Mouse (Mus musculus) heart, adult 8-10 months (tissue): ENCODE data around the gene Cuedc1. TPM values are rescaled to one million over a fixed set of nuclear protein-coding genes. Genes with fewer than 3 reads are reported as not detected.

ENCODE experiments used
- DNase-seq: peaks from one replicate; pipeline ENCODE4 v3.0.0; 2022; ENCODE audit warnings: low spot score
- total RNA-seq, 4 experiments: library from RNA; stranded (reverse); gene quantifications; 2 replicates each; pipeline ENCODE4 v1.2.4; 2022

The Cuedc1 gene
- total RNA-seq, 4 experiments from 2014 or later: 47.5 to 55.7 (median 51.0) TPM

DNA sequence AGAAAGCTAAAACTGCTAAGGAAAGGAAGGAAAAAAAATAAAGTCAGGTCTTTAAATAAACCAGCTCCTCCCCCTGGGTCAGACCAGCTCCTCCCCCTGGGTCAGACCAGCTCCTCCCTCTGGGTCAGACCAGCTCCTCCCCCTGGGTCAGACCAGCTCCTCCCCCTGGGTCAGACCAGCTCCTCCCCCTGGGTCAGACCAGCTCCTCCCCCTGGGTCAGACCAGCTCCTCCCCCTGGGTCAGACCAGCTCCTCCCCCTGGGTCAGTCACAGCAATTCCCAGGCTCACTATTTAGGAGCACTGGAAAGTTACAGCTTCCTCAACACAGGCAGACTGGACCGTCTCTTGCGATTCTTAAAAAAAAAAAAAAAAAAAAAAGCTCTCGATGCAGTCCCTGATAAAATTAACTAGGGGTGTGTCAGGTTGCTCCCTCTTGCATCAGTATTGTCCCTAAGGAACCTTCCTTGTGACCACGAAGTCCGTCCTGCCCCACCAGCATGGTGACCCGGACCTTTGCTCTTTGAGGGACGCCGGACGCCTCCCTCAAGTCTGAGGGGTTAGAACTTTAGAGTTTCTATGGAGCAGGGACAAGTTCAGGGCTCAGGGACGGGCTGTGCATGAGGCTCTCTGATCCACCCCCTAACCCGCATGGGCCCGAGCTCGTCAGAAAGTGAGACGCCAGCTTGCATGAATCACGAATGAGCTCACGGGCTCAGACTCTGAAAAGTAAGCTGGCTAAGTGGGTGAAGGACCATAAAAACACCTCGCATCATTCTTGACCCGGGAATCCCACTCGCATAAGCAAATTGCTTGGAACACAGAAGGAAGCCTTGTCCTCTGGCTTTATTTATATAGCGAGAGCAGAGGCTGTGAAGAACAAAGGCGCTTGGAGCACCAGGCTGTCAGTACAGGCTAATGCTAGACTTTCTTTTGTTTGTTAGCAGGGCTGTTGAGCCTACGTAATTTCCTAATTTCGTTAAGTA is 137.7 kb downstream of the Cuedc1 start:
- DNase-seq: peak; percentile 69

DNA sequence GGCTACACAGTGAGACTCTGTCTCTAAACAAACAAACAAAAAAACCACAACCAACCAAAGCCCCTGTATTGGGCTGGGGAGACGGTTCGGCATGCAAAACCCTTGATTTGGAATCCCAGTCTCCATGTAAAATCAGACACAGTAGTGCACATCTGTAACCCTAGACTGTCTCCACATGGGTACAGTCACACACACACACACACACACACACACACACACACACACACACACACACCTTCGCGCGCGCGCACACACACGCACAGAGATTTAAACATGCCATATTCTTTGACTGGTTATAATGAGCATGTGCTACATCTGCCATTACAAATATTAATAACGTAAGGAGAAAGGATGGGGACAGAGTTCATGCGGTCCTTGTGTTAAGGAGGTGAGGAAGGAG is 142.4 kb downstream of the Cuedc1 start:
- no peak for DNase-seq

DNA sequence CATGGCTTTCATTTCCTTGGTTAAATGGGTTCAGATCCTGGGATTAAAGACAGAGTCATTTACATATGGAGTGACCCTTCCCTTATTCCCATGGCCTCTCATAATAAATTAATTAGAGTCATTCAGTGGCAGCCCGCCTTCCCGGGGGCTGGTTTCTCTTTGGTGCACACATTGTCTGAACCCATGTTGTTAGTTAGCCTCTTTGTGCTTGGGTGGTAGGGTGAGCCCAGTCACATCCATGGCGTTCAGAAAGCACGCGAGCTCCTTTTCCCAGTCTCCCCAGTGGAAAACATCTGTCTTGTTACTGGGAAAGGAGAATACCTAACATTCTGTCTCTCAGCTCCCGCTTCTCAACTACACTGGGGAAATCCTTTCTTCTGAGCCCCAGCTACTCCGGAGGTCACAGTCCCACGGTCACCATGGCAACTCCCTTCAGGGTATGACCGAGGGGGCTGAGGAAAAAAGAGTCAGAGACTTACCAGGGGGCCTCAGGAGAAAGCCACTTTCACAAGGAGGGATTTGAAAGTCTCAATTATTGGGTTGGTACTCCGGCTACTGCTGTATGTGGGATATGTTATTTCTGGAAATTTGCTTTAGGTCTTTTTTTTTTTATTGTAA is 143.0 kb downstream of the Cuedc1 start:
- DNase-seq: no peak

DNA sequence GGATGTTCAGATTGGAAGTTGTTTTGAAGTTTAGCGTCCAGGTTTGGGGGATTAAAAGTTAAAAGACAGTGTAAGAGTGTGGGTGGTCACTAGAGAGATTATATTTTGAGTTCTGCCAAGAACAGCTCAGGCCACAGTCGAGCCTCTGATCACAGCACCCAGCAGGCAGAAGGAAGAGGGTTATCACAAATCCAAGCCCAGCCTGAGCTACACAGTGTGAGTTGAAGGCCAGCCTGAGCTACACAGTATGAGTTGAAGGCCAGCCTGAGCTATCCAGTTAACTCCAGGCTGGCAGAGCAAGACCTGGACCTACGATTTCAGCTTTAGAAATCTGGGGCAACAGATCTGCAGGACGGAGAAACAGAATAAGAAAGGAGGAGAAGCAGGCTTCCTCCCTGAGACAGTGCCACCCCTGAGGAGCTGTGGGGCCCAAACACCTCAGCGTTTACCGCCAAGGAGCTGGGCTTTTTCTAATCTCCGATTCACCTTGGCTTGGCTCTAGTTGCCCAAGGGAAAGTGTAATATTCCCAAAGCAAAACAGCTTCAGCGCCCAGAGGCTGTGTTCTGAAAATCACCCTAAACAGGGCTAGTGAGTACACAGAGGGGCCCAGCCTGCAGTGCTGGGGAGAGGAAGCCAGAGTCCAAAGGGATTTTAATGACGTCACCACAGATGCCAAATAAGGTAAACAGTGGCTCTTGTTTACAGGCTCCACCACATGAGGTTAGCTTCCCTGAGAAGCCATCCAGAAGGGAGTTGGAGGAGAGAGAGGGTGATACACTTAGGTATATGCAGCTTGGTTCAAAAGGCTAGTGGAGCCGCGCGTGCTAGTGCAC is 143.8 kb downstream of the Cuedc1 start:
- DNase-seq: peak; percentile 51

Other genes starting within 250 kb of the Cuedc1 start
- 1 to 10 TPM; 2.2 to 4.0 (median 3.4) TPM for gene Mks1, start 244.8 kb upstream of the Cuedc1 start, total RNA-seq
- gene Epx, start 222.5 kb upstream of the Cuedc1 start, total RNA-seq: not detected
- gene Olfr462, start 205.8 kb upstream of the Cuedc1 start, total RNA-seq: not detected
- gene Olfr463, start 200.7 kb upstream of the Cuedc1 start, total RNA-seq: not detected
- gene Olfr464, start 177.1 kb upstream of the Cuedc1 start, total RNA-seq: not detected
- 100 to 1,000 TPM; 414 to 471 (median 442) TPM for gene Dynll2, start 110.5 kb upstream of the Cuedc1 start, total RNA-seq
- gene Srsf1, start 50.7 kb upstream of the Cuedc1 start, total RNA-seq: 100 to 1,000 TPM in 3 of 4 experiments, 10 to 100 TPM in 1; 97.6 to 103 (median 102) TPM
- gene Vezf1, start 29.8 kb upstream of the Cuedc1 start, total RNA-seq: 10 to 100 TPM; 39.8 to 44.7 (median 41.8) TPM
- 100 to 1,000 TPM; 301 to 345 (median 322) TPM for gene Mrps23, start 106.3 kb downstream of the Cuedc1 start, total RNA-seq
- not detected for gene Ccdc182, start 196.0 kb downstream of the Cuedc1 start, total RNA-seq